Mouse (Mus musculus): ENCODE data around the gene Lamc1.

DNA sequence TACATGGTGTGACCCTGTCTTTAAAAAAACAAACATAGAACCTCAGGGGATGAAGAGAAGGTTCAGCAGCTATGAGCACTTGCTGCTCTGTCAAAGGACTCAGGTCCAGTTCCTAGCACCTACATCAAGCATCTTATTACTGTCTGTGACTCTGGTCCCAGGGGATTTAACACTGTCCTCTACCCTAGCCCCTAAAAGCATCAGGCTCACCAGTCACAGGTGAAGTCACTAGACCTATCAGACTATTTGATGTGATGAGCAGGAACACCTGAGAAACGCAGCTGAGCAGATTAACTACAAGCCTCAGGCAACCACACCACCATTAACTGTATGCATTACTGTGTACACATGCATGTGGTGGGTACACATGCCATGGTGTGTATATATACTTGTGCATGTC lies 13.8 kb downstream of the Lamc1 start:
- no peak for TF ChIP-seq CTCF (IDR thresholded peaks at IDR 0.05; ENCODE audit: low read depth, low read length)
- TF ChIP-seq POLR2A (IDR thresholded peaks at IDR 0.05; ENCODE audit: extremely low read depth, insufficient read depth, low read length), result no peak
